Mouse (Mus musculus): ENCODE data around the gene Ints14. TPM values are rescaled to one million over a fixed set of nuclear protein-coding genes. Genes with fewer than 3 reads are reported as not detected.
"Not testable (repeated sequence)": the region's sequence is repeated elsewhere in the genome, so short reads cannot be mapped to it uniquely, and the experiment has no call there.

Gene Ints14
- polyA plus RNA-seq, 1 experiment from 2014 or later = 60.6 TPM

- H3K4me2 ChIP-seq (replicated peaks) = peak within 1 kb of the TSS; percentile 93
- H3K9me3 ChIP-seq = no peaks in the 10 kb centered on the region
- peak; percentile 93 for ATAC-seq (ENCODE audit: insufficient number of reproducible peaks, insufficient read depth, low FRiP score, low TSS enrichment)
- under 1% methylated on average over 80 of the region's 81 CpGs for WGBS
- H3K27ac ChIP-seq = peak within 1 kb of the TSS; percentile 81
- peak within 1 kb of the TSS; percentile 96 for H3K9ac ChIP-seq
- H3K4me3 ChIP-seq = peak within 1 kb of the TSS; percentile 99
- no peaks in the 10 kb centered on the region for H3K36me3 ChIP-seq
- H3K27me3 ChIP-seq = no peaks in the 10 kb centered on the region
- H3K4me1 ChIP-seq = peaks cover 34% of the 10 kb centered on the region
These were observed 60.5 kb downstream of the Ints14 start, which contains the start of gene Hacd3 for GRCm38 (mm10) chr9:65020991-65021886. Gene Hacd3 (minus strand): TSS chr9:65021693.

DNA sequence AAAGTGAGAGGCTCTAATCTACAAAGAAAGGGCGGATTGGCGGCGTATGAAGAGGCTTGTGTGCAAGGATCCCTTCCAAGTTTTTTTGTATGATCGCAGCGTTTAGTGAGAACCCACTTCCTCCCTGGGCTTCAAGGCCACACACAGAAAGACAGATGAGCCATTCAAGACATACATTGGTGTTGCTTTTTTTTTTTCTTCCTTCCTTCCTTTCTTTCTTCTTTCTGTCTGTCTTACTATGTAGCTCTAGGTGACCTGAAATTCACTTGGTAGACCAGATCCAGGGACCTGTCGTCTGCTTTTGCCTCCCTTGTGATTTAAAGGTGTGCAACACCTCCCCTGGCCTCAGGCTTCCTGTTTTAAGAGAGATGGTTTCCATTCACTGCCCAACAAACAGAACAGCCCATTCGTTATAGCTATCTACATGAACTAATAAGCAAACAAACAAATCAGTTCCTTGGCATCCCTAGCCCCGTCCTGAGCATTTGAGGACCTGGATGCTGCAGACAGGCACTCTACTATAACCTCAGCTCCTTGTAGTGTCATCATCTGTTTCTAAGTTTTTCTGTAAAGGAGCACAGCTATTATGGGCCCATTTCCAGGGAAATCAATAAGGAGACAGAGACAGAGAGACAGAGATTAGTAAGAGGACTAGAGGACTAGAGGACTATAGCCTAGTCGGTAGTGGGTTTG is 61.3 kb downstream of the Ints14 start:
- Histone ChIP-seq H3K9me3 (no peaks in the 10 kb centered on the region), H3K36me3 (no peaks in the 10 kb centered on the region), H3K4me3 (peak overlapping the region; percentile 99), H3K9ac (peak overlapping the region; percentile 96; the same call in 1 of the 2 replicates), H3K27me3 (no peaks in the 10 kb centered on the region), H3K4me2 (replicated peaks) (peak overlapping the region; percentile 93), H3K27ac (peak overlapping the region; percentile 81), H3K4me1 (peaks cover 29% of the 10 kb centered on the region)
- ATAC-seq (ENCODE audit: insufficient number of reproducible peaks, insufficient read depth, low FRiP score, low TSS enrichment) = no peak
- 26% methylated on average over 9 of the region's 9 CpGs for WGBS

GRCm38 (mm10) chr9:65022580-65023135 is 62.0 kb downstream of the Ints14 start:
- H3K36me3 ChIP-seq = no peaks in the 10 kb centered on the region
- H3K9me3 ChIP-seq = no peaks in the 10 kb centered on the region
- H3K27ac ChIP-seq = no peak overlapping the region
- H3K27me3 ChIP-seq = no peaks in the 10 kb centered on the region
- no peak for ATAC-seq (ENCODE audit: insufficient number of reproducible peaks, insufficient read depth, low FRiP score, low TSS enrichment)
- H3K4me3 ChIP-seq = no peak overlapping the region
- no peak overlapping the region for H3K9ac ChIP-seq
- WGBS = 85% methylated on average over 4 of the region's 4 CpGs
- no peak overlapping the region for H3K4me2 ChIP-seq (replicated peaks)
- peaks cover 29% of the 10 kb centered on the region for H3K4me1 ChIP-seq

- WGBS = 89% methylated on average over 3 of the region's 3 CpGs
- no peak overlapping the region for H3K4me2 ChIP-seq (replicated peaks)
- no peaks in the 10 kb centered on the region for H3K9me3 ChIP-seq
- peaks cover 28% of the 10 kb centered on the region for H3K4me1 ChIP-seq
- no peak for ATAC-seq (ENCODE audit: insufficient number of reproducible peaks, insufficient read depth, low FRiP score, low TSS enrichment)
- no peaks in the 10 kb centered on the region for H3K36me3 ChIP-seq
- no peak overlapping the region for H3K27ac ChIP-seq
- H3K9ac ChIP-seq = no peak overlapping the region
- H3K27me3 ChIP-seq = no peaks in the 10 kb centered on the region
- no peak overlapping the region for H3K4me3 ChIP-seq
These were observed 62.7 kb downstream of the Ints14 start for GRCm38 (mm10) chr9:65023447-65023846.

DNA sequence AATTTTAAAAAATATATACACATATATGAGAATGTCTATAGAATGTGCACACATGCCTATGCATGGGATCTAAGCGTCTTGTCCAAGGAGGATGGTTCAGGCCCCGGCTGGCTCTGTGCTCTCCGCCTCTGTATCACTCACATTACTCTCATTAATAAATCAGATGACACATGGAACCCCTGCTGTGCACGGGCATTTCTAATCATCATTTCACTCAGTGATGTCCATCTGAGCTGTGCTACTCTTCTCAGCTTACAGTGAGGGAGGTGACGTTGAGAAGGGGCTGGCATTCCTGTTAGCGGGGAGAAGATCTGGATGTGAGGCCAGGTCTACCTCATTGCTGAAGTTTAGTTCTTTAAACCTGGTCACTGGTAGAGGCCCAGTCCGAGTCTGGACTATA is 66.5 kb downstream of the Ints14 start:
- H3K9me3 ChIP-seq = no peaks in the 10 kb centered on the region
- no peak overlapping the region for H3K9ac ChIP-seq
- H3K27me3 ChIP-seq = no peaks in the 10 kb centered on the region
- no peaks in the 10 kb centered on the region for H3K36me3 ChIP-seq
- H3K27ac ChIP-seq = no peak overlapping the region
- no peak for ATAC-seq (ENCODE audit: insufficient number of reproducible peaks, insufficient read depth, low FRiP score, low TSS enrichment)
- no peak overlapping the region for H3K4me2 ChIP-seq (replicated peaks)
- H3K4me3 ChIP-seq = no peak overlapping the region
- peaks cover under 1% of the 10 kb centered on the region for H3K4me1 ChIP-seq
- WGBS = 75% methylated on average over 7 of the region's 7 CpGs

GRCm38 (mm10) chr9:65028313-65028712 is 67.6 kb downstream of the Ints14 start:
- Histone ChIP-seq H3K27ac (no peak overlapping the region), H3K9me3 (no peaks in the 10 kb centered on the region), H3K36me3 (no peaks in the 10 kb centered on the region), H3K4me1 (peaks cover 5% of the 10 kb centered on the region; the same call in 1 of the 2 replicates), H3K4me2 (replicated peaks) (no peak overlapping the region), H3K27me3 (no peaks in the 10 kb centered on the region), H3K9ac (no peak overlapping the region), H3K4me3 (no peak overlapping the region)
- ATAC-seq (ENCODE audit: insufficient number of reproducible peaks, insufficient read depth, low FRiP score, low TSS enrichment) = no peak
- 82% methylated on average over 5 of the region's 5 CpGs for WGBS

DNA sequence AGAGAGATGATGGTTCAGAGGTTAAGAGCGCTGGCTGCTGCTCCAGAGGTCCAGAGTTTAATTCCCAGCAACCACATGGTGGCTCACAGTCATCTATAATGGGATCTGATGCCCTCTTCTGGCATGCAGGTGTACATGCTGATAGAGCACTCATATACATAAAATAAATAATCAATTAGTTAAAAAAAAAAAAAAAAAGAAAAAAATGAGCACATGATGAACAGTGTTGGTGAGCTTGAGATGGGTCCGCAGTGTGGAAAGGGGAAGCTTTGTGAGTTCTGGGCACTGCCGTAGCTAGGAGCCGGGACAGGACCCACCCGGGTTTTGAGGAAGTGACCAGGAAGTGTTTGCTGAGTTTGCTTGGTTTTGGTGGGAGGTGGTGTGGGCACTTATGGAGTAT is 70.7 kb downstream of the Ints14 start:
- H3K4me1 ChIP-seq; ATAC-seq (ENCODE audit: insufficient number of reproducible peaks, insufficient read depth, low FRiP score, low TSS enrichment); H3K4me2 ChIP-seq (replicated peaks); H3K36me3 ChIP-seq; H3K9ac ChIP-seq; H3K27ac ChIP-seq; H3K4me3 ChIP-seq; H3K9me3 ChIP-seq; H3K27me3 ChIP-seq: not testable (repeated sequence)
- WGBS = 67% methylated on average over 5 of the region's 5 CpGs

GRCm38 (mm10) chr9:65031894-65032268 is 71.2 kb downstream of the Ints14 start:
- 34% methylated on average over 4 of the region's 4 CpGs for WGBS
- Histone ChIP-seq H3K4me2 (replicated peaks) (peak overlapping the region; percentile 93; the same call in 1 of the 2 replicates), H3K27ac (no peak overlapping the region; the same call in 1 of the 2 replicates)

GRCm38 (mm10) chr9:65032269-65033108 is 71.8 kb downstream of the Ints14 start, which contains the start of gene Dpp8:
Gene Dpp8 (plus strand): TSS chr9:65032414.
- H3K9me3 ChIP-seq = no peaks in the 10 kb centered on the region
- under 1% methylated on average over 76 of the region's 85 CpGs for WGBS
- H3K4me1 ChIP-seq = peaks cover 8% of the 10 kb centered on the region; the same call in 1 of the 2 replicates
- peak within 1 kb of the TSS; percentile 94 for H3K4me3 ChIP-seq
- peak; percentile 89 for ATAC-seq (ENCODE audit: insufficient number of reproducible peaks, insufficient read depth, low FRiP score, low TSS enrichment)
- peak within 1 kb of the TSS; percentile 93 for H3K4me2 ChIP-seq (replicated peaks)
- H3K36me3 ChIP-seq = 0 out of 2 replicates have a peak, but pooled peaks cover 8% of the 10 kb centered on the region
- H3K27ac ChIP-seq = peak within 1 kb of the TSS; percentile 82
- H3K9ac ChIP-seq = peak within 1 kb of the TSS; percentile 92
- no peaks in the 10 kb centered on the region for H3K27me3 ChIP-seq

More at GRCm38 (mm10) chr9:65031894-65032268, 71.2 kb downstream of the Ints14 start:
- peak overlapping the region; percentile 92 for H3K9ac ChIP-seq
- H3K9me3 ChIP-seq = no peaks in the 10 kb centered on the region
- H3K27me3 ChIP-seq = no peaks in the 10 kb centered on the region
- peak; percentile 50; the same call in 1 of the 2 replicates for ATAC-seq (ENCODE audit: insufficient number of reproducible peaks, insufficient read depth, low FRiP score, low TSS enrichment)
- H3K36me3 ChIP-seq = 0 out of 2 replicates have a peak, but pooled peaks cover 2% of the 10 kb centered on the region
- H3K4me3 ChIP-seq = peak overlapping the region; percentile 94
- peaks cover 8% of the 10 kb centered on the region; the same call in 1 of the 2 replicates for H3K4me1 ChIP-seq

DNA sequence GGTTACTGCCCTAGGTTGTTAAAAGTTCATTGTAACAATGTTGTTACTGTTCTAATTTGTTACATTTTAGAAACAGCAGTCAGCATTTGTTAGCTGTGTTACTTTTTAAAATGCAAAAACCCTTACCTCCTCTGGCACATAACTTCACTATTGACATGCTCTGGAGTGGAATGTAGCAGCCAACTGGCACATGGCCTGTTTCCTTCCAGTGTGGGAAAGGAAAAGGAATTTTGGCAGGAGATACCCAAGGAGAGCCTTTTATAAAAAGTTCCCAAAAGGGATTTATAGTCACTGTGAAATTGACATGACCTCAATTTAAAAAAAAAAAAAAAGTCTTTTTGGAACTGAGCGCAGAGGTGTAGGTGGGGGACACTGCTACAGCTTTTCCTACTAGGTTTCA is 75.8 kb downstream of the Ints14 start:
- H3K4me3 ChIP-seq = no peak overlapping the region
- H3K27ac ChIP-seq = no peak overlapping the region
- H3K9ac ChIP-seq = no peak overlapping the region
- H3K36me3 ChIP-seq = peaks cover 42% of the 10 kb centered on the region
- peaks cover 8% of the 10 kb centered on the region; the same call in 1 of the 2 replicates for H3K4me1 ChIP-seq
- no peaks in the 10 kb centered on the region for H3K9me3 ChIP-seq
- WGBS = 92% methylated on average over 1 of the region's 1 CpGs
- ATAC-seq (ENCODE audit: insufficient number of reproducible peaks, insufficient read depth, low FRiP score, low TSS enrichment) = no peak
- H3K27me3 ChIP-seq = no peaks in the 10 kb centered on the region
- H3K4me2 ChIP-seq (replicated peaks) = no peak overlapping the region
